Mouse (Mus musculus) T-helper 1 cell (primary cell): ENCODE measurements around the gene 4930519G04Rik.

Experiments used
- in situ Hi-C: fragments of 300-600 bp; cut with MboI, MseI; formaldehyde crosslinking; loops from one replicate; pipeline ENCODE4 v1.15.1; 2025; ENCODE audit warnings: high pct_unique_total_duplicates

4930519G04Rik gene

GRCm38 (mm10) chr5:114853364-114853763 is at the start of gene 4930519G04Rik:
Gene 4930519G04Rik, plus strand, starts transcription at chr5:114853664.
- in situ Hi-C loops = loop anchor here (5.0 kb wide), 1 partner anchor 1511 kb away; no protein-coding TSS in a partner anchor

GRCm38 (mm10) chr5:114804335-114804734 is 49.1 kb upstream of the 4930519G04Rik start:
- in situ Hi-C loops = no loop called here

- in situ Hi-C loops = no loop called here
These were observed 48.5 kb upstream of the 4930519G04Rik start for GRCm38 (mm10) chr5:114804958-114805357.

- in situ Hi-C loops = no loop called here
These were observed 47.8 kb upstream of the 4930519G04Rik start for GRCm38 (mm10) chr5:114805436-114806350.

- in situ Hi-C loops = no loop called here
These were observed 46.8 kb upstream of the 4930519G04Rik start for GRCm38 (mm10) chr5:114806636-114807035.

GRCm38 (mm10) chr5:114807063-114807462 is 46.4 kb upstream of the 4930519G04Rik start:
- in situ Hi-C loops = no loop called here

- in situ Hi-C loops = no loop called here
These were observed 46.0 kb upstream of the 4930519G04Rik start for GRCm38 (mm10) chr5:114807468-114807867.

- in situ Hi-C loops = no loop called here
These were observed 45.6 kb upstream of the 4930519G04Rik start for GRCm38 (mm10) chr5:114807893-114808292.

GRCm38 (mm10) chr5:114808385-114808784 is 45.1 kb upstream of the 4930519G04Rik start:
- in situ Hi-C loops = no loop called here

GRCm38 (mm10) chr5:114809181-114809756 is 44.2 kb upstream of the 4930519G04Rik start:
- in situ Hi-C loops = no loop called here

- in situ Hi-C loops = no loop called here
These were observed 43.6 kb upstream of the 4930519G04Rik start for GRCm38 (mm10) chr5:114809826-114810225.

- in situ Hi-C loops = no loop called here
These were observed 39.8 kb upstream of the 4930519G04Rik start for GRCm38 (mm10) chr5:114813525-114814181.

- in situ Hi-C loops = no loop called here
These were observed 36.9 kb upstream of the 4930519G04Rik start for GRCm38 (mm10) chr5:114816599-114816998.

GRCm38 (mm10) chr5:114818124-114818523 is 35.3 kb upstream of the 4930519G04Rik start:
- in situ Hi-C loops = no loop called here

- in situ Hi-C loops = no loop called here
These were observed 30.4 kb upstream of the 4930519G04Rik start, which contains the start of gene 1500011B03Rik for GRCm38 (mm10) chr5:114822796-114823688. Gene 1500011B03Rik, minus strand, starts transcription at chr5:114823468.

GRCm38 (mm10) chr5:114824197-114824596 is 29.3 kb upstream of the 4930519G04Rik start:
- in situ Hi-C loops = no loop called here

GRCm38 (mm10) chr5:114825978-114826691 is 27.3 kb upstream of the 4930519G04Rik start:
- in situ Hi-C loops = no loop called here

- in situ Hi-C loops = no loop called here
These were observed 26.0 kb upstream of the 4930519G04Rik start for GRCm38 (mm10) chr5:114827427-114827826.

- in situ Hi-C loops = no loop called here
These were observed 23.7 kb upstream of the 4930519G04Rik start for GRCm38 (mm10) chr5:114829740-114830139.

- in situ Hi-C loops = no loop called here
These were observed 16.6 kb upstream of the 4930519G04Rik start for GRCm38 (mm10) chr5:114836886-114837285.
